Mouse (Mus musculus) adrenal gland, postnatal 4 days (tissue): ENCODE data around the gene Pde6h. TPM values are rescaled to one million over a fixed set of nuclear protein-coding genes. Genes with fewer than 3 reads are reported as not detected.
"Not testable (repeated sequence)": the region's sequence is repeated elsewhere in the genome, so short reads cannot be mapped to it uniquely, and the experiment has no call there.

Experiments
- DNase-seq, 2 experiments: peaks; one replicate each; pipeline ENCODE4 v3.0.0; 2021 to 2022; ENCODE audit warnings: low spot score in 2 of 2, mixed read lengths in 2 of 2
- total RNA-seq, 2 experiments: library from RNA; stranded (reverse); gene quantifications; 2 replicates each; pipeline ENCODE4 v1.2.3; 2021

Gene Pde6h
- total RNA-seq, 2 experiments from 2014 or later, result not detected

DNA sequence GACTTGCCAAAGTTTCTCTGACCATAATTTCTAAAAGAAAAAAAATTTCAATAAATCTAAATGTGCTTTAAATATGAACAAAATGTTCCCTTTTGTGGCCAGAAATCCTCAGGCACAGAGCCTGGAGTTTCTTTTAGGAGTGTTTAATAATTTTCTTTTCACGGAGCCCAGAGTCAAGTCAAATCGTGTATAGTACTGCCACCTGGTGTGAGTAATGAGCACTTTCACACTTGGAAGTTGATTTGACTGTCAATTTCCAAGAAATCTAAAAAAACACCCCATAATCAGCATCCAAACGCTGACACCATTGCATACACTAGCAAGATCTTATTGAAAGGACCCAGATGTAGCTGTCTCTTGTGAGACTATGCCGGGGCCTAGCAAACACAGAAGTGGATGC is 45.2 kb downstream of the Pde6h start:
- not testable (repeated sequence) for DNase-seq

DNA sequence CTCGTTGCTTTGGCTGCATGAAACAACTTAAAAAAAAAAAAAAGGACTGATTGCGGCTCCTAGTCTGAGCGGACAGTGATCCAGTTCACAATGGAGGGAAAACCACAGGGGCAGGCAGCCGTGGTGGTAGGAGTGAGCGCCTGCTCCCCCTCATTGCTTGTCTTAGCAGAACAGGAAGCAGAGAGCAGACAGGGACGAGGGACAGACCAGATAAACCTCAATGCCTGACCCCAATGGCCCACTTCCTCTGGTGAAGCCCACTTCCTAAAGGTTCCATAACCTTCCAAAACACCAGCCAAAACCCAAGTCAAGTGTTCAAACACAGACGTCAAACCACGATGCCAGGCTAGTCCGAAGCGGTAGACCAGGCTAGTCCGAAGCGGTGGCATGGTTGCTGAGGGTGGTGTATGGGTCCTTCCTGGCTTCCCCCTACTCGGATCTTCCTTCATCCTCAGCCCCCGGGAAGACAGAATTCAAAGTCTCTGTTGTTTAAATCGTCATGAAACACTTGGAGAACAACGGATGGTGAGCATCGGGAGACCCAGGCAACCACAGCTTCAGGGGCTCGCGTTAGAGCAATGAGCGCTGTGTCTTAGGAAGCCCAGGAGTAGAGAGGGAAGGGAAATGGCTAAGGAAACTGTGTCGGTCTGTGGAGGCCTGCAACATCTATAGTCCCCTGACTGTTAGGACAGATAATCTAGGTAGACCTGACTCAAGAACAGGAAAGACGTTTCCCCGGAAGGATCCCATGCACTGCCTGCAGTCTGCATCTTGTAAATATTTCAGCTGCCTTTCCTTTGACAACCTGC is 55.8 kb downstream of the Pde6h start:
- DNase-seq, result no peak

DNA sequence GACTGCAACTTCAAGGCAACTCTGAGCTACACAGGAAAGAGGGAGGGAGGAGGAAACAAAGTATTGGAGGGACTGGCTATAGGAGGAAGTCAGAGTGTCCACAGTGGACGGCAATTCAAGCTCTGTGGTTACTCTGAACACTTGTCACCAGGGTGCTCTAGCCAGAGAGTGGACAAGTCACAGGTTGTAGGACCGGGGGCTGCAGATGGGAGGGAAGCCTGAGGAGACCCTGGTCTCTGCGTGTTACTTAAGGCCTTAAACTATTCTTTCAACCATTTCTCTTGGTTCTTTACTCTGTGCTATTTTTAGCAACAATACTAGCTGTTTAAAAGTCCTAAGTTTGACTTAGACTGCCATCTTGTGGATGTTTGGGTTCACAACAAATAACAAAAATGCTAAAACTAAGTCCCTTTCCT is 56.7 kb downstream of the Pde6h start:
- DNase-seq, result no peak

DNA sequence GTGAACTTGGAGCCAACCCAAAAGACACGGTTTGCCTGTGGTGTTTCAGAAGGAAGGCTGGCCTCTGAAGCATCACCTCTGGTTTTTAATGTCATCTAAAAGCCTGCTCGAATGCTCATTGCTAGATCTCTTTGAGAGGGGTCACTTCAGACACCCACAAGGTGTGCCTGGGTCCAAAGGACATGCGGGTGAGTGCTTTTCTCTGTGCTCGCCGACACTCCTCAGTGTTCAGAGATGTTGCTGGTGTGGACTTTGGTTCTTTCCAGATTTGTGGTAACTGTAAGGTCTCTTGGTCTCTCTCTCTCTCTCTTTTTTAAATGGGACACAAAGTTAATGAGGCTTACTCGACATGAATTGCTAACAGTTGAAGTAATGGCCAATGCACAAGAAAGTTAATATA is 58.9 kb downstream of the Pde6h start:
- DNase-seq, result no peak

DNA sequence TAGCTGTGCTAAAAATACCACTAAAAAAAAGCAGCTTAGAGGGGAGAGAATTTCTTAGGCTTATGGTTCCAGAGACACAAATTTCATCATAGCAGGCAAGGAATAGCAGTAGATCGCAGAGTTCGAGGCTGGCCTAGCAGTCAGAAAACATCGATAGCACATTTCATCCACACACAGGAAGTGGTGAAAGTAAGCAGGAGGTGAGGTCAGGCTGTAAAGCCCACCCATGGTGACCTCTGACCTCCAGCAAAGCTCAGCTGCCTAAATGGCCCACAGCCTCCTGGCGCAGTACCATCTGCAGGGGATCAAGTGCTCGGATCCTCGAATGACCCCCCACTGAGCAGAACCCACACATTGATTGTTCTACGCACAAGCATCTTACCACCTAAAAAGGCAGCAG is 59.6 kb downstream of the Pde6h start:
- DNase-seq, result no peak

DNA sequence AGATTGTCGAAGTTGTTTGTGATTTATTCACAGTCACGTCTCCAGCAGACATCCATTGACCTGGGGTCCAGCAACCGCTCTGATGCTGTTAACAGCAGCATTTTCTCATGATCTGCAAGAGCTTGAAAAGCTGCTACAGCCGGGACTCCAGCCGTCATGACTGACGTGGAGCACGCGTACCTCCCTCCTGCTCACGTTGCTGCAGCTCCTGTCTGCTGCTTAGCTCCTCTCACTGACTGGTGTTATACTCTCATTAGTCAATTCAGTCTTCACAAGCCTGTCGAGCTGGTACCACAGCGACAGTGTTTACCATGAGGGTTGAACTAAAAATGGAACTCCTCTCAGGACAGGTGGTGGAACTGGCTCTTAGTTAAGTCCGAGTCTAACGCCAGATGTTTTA is 62.4 kb downstream of the Pde6h start:
- no peak for DNase-seq

DNA sequence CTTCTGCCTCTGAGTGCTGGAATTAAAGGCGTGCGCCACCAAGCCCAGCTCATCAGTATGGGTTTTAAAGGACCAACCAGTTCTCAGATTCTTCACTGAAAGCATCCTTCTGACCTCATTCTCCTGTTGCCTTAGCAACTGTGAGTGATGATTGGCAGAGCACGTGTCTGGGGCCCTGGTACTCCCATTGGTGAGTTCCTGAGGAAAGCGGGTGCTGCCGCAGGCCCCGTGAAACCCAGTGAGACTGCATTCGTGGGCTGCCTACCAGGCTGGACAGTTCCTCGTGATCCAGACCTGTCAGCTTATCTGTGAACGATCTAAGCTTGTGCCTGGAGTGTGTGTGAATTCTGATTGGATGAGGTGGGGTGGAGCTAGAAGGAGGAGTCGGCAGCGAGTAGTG is 63.1 kb downstream of the Pde6h start:
- DNase-seq, result no peak

DNA sequence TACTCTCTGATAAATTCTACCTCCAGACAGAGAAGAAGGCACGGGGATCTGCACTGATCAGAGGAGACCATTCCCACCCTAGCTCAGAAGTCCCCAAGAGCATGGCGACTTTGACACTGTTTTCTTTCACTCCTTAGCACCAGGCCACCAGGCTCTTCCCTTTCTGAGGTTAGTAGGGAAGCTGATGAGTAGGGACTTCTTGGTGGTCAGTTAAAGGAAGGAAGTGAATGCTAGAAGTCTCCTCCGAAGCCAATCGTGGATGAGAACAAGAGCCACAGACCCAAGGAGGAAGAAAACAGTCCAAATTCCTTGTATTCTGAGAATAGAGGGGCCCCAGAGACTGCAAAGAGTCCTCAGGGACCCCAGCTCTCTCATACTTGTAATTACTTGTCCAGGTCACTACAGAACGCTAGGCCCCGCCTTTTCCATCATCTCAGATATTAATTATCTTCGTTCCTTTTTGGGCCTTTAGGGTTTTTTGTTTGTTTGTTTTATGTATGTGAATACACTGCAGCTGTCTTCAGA is 65.0 kb downstream of the Pde6h start:
- no peak for DNase-seq

DNA sequence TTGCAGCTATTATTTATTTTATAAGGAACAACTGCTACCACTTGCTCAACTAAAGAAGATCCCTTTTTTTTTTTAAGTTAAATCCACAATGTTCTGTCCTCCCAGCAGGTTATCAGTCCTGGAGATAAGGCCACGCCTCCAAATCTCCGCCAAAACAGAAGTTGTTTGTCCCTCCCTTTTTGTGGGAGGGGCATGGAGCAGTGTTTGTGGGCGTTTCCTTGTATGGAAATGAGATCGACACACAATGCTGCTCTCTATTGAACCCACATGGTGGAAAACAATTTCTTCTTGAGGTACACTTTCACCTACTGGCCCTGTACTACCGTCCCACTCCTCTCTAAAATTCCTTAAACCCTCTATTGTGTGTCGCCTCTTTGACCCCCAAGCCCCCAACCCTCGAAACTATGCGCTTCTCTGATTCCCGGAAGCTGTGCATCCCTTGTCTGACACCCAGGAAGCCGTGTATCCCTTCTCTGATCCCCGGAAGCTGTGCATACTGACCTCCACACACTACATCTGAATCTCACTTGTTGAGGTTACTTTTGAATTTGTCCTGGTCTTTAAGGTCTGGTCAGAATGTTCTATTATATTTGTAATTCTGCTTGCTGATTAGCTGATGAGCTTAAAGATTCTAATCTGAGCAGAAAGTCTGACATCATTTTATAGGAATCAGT is 66.3 kb downstream of the Pde6h start:
- no peak for DNase-seq

DNA sequence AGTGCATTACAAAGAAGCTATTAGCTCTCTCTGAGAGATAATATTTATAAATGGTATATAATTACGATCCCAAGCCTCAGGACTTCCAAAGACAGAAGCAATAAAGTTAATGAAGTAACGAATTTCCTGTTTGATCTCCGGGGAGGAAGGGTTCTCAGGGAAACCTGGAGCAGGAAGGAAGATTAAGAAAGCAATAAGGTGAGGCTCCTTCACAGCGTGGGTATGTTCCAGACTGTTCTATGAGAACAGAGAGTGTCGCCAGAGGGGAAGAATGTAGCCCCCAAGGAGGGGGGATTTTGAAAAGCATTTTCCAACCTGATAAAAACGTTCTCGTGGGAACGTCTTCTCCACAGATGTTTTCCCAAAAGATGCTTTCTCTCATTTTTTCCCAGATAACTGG is 66.9 kb downstream of the Pde6h start:
- no peak for DNase-seq

DNA sequence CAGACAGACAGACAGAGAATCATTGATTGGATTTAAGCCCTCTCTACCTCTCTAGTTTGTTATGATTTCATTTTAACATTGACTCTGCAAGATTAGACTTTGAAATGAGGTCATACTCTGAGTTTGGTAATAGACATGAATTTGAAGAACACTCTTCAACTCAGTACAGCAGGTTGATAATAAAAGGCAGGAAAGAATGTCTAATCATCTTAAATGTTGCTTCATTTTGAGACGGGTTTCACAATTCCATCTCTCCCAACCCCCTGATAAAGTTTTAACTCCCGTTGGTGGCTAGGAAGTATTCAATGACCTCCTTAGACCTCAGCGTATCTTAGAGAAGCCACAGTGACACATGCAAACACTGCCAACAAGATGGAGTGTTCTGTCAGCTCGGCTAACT is 69.9 kb downstream of the Pde6h start:
- no peak for DNase-seq

DNA sequence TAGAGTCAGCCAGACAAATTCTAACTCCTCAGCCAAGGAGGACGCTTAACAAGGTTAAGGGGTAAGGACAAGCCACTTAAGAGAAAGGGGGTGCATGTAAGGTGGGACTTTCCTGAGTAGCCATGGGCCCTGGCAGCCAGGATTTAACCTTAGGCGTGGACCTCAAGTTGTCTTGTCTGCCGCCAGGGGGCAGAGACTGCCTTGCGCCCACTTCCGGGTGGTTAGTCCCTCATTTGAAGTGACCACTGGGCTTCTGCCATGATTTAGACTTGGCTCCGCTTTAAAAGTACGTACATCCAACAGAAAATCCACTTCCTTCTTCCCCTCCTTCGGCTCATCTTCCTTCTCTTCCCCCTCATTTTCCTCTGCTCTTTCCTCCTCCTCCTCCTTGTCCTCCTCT is 71.9 kb downstream of the Pde6h start:
- no peak for DNase-seq

DNA sequence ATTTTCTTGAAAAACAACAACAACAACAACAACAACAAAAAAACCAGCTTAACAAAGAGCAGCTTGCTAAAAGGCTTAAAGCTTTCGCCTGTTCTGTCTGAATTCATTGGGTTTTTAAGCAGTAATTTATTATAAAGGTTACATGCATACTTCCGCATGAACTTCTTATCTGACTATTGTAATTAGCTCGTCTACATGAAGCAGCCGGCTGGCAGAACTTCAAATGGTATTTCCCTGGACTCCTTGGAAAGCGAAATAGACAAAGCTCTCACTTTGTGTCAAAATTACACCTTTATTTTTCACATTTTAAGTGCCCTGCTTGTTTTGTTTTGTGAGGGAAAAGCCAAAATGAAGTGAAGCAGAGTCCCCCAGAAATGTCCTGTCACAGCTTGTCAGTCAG is 72.7 kb downstream of the Pde6h start:
- no peak for DNase-seq

DNA sequence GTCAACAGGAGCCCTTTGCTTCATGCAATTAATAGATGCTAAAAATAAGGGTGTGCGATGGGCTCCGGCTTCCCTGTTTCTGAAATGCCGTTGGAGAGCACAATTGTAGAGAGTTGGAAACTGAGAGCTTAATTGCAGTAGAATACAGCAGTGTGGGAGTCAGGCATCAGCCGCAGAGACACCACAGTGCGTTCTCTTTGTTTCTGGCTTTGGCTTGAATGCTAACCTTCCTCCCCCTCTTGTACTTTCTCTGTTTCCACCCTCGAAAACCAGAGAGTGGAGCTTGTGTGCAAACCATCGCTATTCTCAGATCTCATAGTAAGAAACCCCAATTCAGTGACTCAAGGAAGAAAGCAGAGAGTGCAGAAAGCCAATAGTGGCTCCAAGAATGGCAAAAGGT is 74.5 kb downstream of the Pde6h start:
- DNase-seq, result no peak

DNA sequence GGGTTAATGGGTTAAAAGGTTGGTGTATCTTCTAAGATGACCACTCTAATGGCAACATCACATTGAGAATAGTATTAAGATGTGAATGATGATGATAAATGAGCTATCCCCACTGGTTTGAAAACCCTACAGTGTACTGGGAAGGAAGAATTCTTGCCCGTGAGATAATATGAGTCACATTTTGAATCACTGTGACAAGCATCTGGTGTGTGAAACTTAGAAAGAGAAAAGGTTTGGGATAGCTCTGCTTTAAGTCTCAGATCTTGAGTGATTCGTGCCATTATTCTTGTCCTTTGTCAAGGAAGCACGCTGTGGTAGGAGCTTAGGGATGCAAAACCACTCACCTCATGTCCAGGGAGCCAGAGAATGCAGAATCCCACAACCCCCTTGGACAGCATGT is 75.4 kb downstream of the Pde6h start:
- no peak for DNase-seq

DNA sequence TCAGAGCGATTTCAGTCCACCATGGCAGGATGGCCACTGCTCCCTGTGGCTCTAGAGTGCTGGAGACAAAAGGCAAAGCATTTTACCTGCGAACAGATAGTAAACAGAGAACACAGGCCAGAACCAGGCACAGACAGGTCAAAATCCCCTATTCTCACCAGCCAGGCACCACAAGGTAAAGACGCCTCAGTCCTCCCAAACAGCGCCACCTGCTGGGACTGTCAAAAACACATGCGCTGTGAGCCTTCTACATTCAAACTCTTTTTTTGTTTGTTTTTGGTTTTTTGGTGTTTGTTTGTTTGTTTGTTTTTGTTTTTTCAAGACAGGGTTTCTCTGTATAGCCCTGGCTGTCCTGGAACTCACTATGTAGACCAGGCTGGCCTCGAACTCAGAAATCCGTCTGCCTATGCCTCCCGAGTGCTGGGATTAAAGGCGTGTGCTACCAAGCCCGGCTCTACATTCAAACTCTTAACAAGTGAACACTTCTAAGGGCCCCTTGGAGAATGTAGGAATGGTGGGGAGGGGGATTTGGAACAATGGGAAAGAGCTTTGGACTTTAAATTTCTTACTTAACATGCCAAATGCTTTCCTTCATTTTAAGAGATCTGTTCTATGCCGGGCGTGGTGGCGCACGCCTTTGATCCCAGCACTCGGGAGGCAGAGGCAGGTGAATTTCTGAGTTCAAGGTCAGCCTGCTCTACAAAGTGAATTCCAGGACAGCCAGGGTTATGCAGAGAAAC is 76.2 kb downstream of the Pde6h start:
- DNase-seq, result no peak

DNA sequence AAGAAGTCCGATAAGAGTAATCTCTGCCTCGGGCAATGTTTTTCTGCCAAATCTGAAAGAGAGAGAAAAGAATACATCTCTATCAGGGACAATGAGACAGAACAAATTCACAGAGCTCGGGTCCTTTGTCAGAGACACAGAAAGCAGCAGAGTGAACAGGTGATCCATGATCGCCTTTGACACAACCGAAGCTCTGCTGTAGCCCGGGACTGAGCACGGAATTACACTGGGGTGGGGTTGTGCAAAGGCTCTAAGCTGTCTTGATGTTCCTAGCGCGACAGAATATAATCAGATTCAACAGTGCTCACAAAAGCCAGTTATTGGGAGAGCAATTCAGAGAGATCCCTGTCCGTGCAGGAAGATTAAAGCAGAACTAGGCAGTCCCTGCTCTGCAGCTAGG is 77.1 kb downstream of the Pde6h start:
- no peak for DNase-seq

DNA sequence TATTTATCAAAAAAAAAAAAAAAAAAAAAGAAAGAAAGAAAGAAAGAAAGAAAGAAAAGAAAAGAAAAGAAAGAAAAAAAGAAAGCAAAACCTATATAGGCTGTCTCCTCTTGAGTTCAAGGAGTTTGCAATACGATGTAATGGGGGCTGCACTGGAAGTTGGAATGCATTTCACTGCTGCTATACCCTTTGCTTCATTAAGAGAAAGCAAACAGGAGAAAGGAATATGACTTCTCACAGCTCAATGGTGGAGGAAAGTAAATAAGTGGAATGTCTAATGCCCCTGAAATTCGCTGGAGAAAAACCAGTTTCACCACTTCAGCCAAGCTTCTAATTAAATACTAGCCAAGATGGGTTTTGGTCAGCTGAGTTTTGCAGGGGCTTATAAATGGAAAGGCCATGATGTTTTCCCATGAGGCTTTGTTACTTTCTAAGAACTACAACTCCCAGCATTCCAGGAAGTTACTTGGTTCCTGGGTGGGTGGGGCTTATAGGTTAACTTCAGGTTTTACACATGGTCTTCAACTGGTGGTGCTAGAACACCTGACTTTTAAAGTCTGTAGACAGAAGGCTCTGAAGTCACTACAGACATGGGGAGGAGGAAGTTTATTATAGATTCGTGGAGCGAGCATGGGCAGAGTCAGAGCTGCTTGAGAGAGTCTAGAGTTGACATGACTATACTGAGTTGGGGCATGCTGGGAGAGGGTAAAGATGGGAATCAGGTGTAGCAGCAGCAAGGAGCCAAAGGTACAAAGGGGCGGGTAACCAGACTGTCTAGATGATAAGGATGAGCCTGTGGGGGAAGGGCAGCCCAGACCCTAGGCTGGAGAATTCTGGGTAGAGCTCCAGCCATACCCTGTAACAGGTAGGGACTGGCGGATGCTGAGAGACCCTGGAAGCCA is 77.9 kb downstream of the Pde6h start:
- no peak for DNase-seq

DNA sequence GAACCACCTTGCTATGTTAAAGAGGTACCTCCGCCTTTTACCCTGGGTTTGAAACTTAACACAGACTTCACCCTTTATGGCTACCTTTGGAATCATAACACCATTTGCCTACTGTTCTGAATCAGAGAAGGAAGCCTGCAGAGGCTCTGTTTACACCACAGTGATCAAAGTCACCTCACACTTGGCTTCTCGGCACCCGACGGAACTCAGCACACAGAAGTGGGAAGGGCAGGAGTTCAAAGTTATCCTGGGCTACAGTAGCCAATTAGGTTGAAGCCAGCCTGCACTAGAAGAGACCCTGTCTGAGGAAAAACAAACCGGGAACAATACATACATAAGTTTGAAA is 78.5 kb downstream of the Pde6h start:
- DNase-seq, result no peak

DNA sequence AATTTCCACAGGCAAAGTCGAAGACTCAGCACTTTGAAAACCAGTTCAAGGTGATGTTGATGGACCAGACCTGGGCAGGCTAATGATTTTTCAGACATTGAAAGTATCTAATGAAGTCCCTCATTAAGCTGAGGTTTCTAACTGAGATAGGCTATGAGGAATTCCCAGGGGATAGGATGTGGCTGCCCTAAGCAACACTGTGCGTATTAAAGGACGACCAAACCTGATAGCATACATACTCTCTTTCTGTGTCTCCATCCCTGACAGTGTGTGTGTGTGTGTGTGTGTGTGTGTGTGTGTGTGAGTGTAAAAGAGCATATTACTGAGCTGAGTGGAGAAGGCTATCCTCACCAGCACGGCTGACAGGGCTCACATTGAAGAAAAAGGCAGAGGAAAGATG is 80.7 kb downstream of the Pde6h start:
- no peak for DNase-seq

DNA sequence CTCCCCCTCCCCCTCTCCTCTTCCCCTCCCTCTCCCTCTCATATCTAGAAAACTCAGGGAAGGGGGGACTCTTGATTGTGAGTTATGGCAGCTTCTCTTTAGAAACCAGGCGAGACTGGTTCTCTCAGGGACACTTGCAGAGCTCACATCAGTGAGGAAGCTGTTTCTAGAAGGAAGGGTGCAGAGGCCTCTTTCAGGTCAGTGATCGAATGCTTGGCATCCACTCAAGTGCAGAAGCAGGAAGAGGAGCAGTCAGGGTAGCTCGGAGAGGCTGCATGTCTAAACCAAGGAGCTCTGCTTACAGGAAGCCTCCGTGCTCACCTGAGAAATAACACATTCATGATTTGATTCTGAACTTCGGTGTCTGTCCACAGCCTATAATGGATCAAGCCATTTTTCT is 87.6 kb downstream of the Pde6h start:
- DNase-seq, result no peak
